Mouse (Mus musculus): ENCODE results near the gene Klf7.

DNA sequence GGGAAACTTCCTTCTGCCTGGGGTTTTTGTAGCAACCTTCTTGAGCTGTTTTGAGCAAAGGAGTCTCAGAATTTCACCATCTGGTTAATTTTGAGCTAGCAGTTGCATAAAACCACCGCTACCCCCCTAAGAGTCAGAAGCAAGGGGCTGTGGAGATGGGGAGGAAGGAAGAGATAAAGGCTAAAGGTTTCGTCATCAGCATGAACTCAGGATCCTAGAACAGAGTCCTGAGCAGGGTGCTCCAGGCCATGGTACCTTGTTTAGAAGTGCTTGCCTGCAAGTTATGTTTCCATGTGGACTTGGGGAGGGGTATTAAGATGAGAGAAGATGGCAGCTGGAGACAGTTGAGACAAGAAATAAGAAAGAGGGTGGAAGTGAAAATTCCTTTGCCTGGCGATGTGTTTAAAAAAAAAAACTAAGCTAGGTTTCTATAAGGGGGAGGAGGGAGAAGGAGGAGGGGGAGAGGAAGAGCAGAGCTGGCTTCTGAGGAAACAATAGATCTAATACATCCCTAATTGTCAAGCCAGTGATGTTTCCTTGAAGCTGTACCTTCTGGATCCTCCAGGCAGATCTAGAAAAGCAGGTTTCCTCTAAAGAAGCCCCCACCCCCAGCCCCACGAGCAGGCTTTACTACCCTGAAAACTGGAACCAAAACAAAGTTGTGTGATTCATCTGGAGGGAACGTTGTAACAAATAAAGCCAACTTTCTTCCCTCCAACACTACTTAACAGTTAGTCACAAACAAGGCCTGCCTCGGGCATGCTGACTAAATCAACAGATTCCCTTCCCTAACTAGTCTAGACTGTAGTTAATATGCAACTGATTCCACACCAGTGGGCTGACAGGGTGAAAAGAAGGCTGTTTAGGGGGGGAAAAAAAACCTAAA lies 3.6 kb downstream of the Klf7 start:
- TF ChIP-seq CTCF (conservative IDR thresholded peaks at IDR 0.05; ENCODE audit: insufficient read depth, insufficient read length, low read depth, low read length): no peak
- TF ChIP-seq POLR2A (IDR thresholded peaks at IDR 0.05; ENCODE audit: low read depth, low read length): no peak

Measured in kidney, adult 2 months (tissue).